Mouse (Mus musculus) liver, postnatal 0 days (tissue): ENCODE data around the gene Arhgef38.

Source experiments
- CTCF ChIP-seq: sonication (generic); IDR thresholded peaks from 2 replicates; pipeline ENCODE4 v1.5.1; 2016; ENCODE audit warnings: antibody characterized with exemption, low read depth
- EP300 ChIP-seq: IDR thresholded peaks from 2 replicates; pipeline ENCODE4 v1.6.1; 2016; ENCODE audit warnings: antibody characterized with exemption, low read depth, mild to moderate bottlenecking

GRCm38 (mm10) chr3:133271887-133272286 lies 37.1 kb upstream of the Arhgef38 start:
- TF ChIP-seq CTCF (peak; percentile 68), EP300 (no peak)
